In genomic region chr8:71588762-71589161, GRCm38 (mm10) we compare ENCODE assay signal across 41 mouse cellular contexts. TPM values are rescaled to one million over a fixed set of nuclear protein-coding genes. Genes with fewer than 3 reads are reported as not detected.
"Had no signal": no experiment of that assay in that cellular context is flagged by ENCODE, and none has a peak within 500 bp of the region (broad histone marks: within the 10 kb centered on the region; RNA-seq: fewer than 3 reads in every experiment).

No protein-coding gene starts in this region.

- ATAC-seq: hindbrain, embryonic 16.5 days; hindbrain, postnatal 0 days; inflammation-experienced regulatory T-cells, adult 6 months; intestine, embryonic 15.5 days; intestine, embryonic 16.5 days; intestine, postnatal 0 days had no signal

- H3K27ac ChIP-seq: heart, embryonic 10.5 days; heart, embryonic 13.5 days; heart, embryonic 15.5 days; hindbrain, embryonic 10.5 days; hindbrain, embryonic 12.5 days; hindbrain, embryonic 13.5 days; hindbrain, embryonic 14.5 days; hindbrain, embryonic 15.5 days; hindbrain, postnatal 0 days; intestine, embryonic 15.5 days; kidney, embryonic 15.5 days; kidney, postnatal 0 days; layer of hippocampus, adult 2 months had no signal

- DNase-seq: heart, postnatal 10 days; heart, postnatal 14 days; heart, postnatal 36 days; heart, postnatal 4 days; kidney, adult 11 months; kidney, adult 18-20 months; kidney, adult 2 months; kidney, adult 8-10 months; kidney, adult 9 months; kidney, postnatal 10 days; kidney, postnatal 14 days; kidney, postnatal 25 days; kidney, postnatal 36 days; kidney, postnatal 4 days; layer of hippocampus, adult 9-11 months; layer of hippocampus, postnatal 36 days had no signal

- H3K4me3 ChIP-seq: heart, embryonic 10.5 days; heart, embryonic 12.5 days; heart, embryonic 13.5 days; heart, embryonic 15.5 days; hindbrain, embryonic 10.5 days; hindbrain, embryonic 12.5 days; hindbrain, embryonic 13.5 days; hindbrain, embryonic 15.5 days; intestine, embryonic 15.5 days; kidney, embryonic 15.5 days; layer of hippocampus, adult 2 months had no signal

- H3K27me3 ChIP-seq: heart, embryonic 15.5 days; hindbrain, embryonic 12.5 days; hindbrain, embryonic 13.5 days; hindbrain, embryonic 15.5 days; intestine, embryonic 15.5 days; kidney, embryonic 15.5 days had no signal

- H3K9ac ChIP-seq: heart, embryonic 12.5 days; heart, embryonic 13.5 days; heart, embryonic 15.5 days; hindbrain, embryonic 12.5 days; hindbrain, embryonic 13.5 days; hindbrain, embryonic 14.5 days; hindbrain, embryonic 15.5 days; intestine, embryonic 15.5 days; kidney, embryonic 15.5 days had no signal

- H3K9me3 ChIP-seq: heart, embryonic 10.5 days; heart, embryonic 12.5 days; heart, embryonic 13.5 days; heart, embryonic 15.5 days; hindbrain, embryonic 10.5 days; hindbrain, embryonic 12.5 days; hindbrain, embryonic 13.5 days; hindbrain, embryonic 15.5 days; intestine, embryonic 15.5 days; kidney, embryonic 15.5 days had no signal

- H3K4me2 ChIP-seq: heart, embryonic 11.5 days; heart, embryonic 12.5 days; heart, embryonic 13.5 days; heart, embryonic 15.5 days; hindbrain, embryonic 12.5 days; hindbrain, embryonic 13.5 days; hindbrain, embryonic 14.5 days; hindbrain, embryonic 15.5 days; intestine, embryonic 15.5 days; kidney, embryonic 15.5 days had no signal

RNA-seq across cellular contexts. Expression of gene Nxnl1, which starts 22.4 kb away (rescaled TPM):
- total RNA-seq: heart, postnatal 4 days; hindbrain, postnatal 0 days; layer of hippocampus, adult 2 months; layer of hippocampus, postnatal 10 days; layer of hippocampus, postnatal 25 days; layer of hippocampus, postnatal 36 days had no signal
- polyA plus RNA-seq: heart, embryonic 10.5 days; heart, embryonic 11.5 days; heart, embryonic 12.5 days; heart, embryonic 13.5 days; heart, embryonic 14.5 days; heart, embryonic 15.5 days; hindbrain, embryonic 10.5 days; hindbrain, embryonic 11.5 days; hindbrain, embryonic 12.5 days; hindbrain, embryonic 13.5 days; hindbrain, embryonic 16.5 days; hindbrain, postnatal 0 days; intestine, embryonic 14.5 days; intestine, embryonic 16.5 days; intestine, postnatal 0 days; large intestine, adult 2 months had no signal
